Mouse (Mus musculus) Muller cell, postnatal 12 days (primary cell): ENCODE data around the gene Klrc1.
"Not testable (repeated sequence)": the region's sequence is repeated elsewhere in the genome, so short reads cannot be mapped to it uniquely, and the experiment has no call there.

Experiments
- DNase-seq: peaks from one replicate; pipeline ENCODE4 v3.0.0-alpha.2; 2015; ENCODE audit errors: inconsistent ontology term

Klrc1 gene

DNA sequence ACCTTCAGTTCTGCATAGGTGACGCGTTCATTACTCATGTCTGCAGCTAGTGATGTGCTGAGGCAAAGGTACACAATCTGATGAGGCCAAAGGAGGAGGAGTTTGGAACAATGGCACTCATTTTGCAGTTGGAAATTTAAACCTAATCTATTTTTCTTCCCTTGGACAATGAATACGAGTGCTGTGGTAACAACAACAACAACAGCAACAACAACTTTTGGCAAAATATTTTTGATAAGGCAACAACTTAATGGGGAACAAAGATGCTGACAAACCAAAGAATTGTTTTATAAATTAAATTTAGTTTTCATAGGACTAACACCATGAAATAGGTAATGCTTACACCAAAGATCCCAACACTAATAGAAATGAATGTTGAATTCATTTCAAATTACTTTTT lies at the start of gene Klrc1:
Klrc1 (minus strand) TSS at position 101 of the 400 bp plus-strand sequence.
- DNase-seq: no peak

DNA sequence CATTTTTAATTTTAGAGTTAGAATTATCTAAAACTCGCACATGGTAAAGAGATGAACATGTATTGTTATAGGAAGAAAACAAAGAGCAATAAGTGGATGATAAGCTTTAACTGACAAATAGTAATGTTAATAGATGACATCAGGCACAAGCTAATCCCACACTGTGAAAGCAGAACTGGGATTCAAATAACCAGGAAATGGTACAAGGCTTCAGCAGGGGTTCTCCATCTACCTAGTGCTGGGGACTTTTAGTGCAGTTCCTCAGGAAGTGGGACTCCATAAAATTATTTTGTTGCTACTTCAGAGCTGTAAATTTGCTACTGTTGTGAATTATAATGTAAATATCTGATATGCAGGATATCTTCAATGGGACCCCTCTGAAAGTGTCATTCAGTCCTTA lies 48.5 kb upstream of the Klrc1 start:
- no peak for DNase-seq

DNA sequence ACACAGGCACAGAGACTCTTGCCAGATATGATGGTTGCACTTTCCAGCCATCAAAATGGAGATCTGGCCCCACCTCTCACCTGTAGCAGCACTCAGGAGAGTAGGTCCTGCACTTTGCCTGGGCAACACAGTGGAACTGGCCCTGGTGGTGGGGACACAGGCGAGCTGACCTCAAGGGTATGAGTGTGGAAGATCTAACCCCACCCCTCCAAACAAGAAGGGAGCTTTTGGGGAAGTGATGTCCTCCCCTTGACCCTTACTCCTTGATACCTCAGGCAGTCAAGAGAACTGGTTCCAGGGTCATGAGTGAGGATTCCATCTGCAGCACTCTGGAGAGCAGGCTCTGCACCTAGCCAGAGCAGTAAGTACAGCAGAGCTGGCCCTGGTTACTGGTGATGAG lies 42.6 kb upstream of the Klrc1 start:
- no peak for DNase-seq

DNA sequence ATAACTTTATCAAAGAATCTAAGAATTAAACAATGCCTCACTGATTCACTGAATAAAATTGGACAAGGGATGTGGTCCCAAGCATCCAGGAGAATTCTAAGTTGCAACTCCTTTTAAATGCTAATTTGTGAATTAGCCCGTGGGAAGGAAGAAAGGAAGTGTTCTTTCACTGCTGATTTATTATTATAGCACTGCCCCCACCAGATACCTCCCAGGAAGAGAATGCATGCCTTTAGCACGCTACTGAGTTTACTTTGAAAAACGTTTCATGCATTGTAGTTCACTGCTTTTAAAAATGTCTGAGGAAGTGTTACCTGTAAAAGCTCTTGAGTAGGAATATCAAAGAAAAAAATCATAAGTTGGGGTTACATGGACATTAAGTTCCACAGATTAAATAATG lies 41.7 kb upstream of the Klrc1 start:
- no peak for DNase-seq

DNA sequence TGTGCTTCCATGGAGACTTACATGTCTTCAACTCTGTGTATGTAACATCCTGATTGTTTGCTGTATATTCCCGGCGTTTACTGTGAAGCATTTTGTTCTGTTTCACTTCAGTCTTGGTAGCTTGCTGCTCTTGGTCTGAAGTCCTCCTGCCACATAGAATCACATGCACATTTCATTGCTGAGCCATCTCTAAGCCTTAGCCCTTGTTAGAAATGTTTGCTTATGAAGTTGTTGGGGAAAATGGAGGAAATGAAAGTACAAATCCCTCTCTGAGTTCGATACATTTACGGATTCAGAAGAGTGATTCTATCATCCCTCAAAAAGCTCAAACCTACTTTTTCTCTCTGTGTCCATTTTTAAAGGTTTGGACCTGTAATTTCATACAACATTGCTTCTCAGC lies 38.3 kb upstream of the Klrc1 start, which contains the start of gene Klri1:
Klri1 (minus strand) TSS at position 101 of the 400 bp plus-strand sequence.
- no peak for DNase-seq

DNA sequence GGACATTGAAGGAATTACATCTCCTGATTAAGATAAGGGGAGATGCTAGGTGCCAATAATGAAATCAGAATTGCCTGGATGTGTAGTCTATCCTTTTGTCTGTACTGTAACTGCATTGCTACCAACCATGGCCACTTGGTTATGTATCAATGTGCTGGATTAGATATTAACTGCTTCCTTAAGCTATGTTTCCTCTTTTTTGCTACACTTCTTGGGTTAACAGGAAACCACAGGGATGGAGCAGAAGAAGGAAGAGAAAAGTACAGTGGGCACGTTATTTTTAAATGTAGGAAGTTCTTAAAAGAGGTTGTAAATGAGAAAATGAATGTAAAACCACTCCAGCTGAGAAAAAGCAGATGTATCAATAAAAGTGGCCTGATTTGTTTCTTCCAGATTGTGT lies 34.8 kb upstream of the Klrc1 start:
- DNase-seq: no peak

DNA sequence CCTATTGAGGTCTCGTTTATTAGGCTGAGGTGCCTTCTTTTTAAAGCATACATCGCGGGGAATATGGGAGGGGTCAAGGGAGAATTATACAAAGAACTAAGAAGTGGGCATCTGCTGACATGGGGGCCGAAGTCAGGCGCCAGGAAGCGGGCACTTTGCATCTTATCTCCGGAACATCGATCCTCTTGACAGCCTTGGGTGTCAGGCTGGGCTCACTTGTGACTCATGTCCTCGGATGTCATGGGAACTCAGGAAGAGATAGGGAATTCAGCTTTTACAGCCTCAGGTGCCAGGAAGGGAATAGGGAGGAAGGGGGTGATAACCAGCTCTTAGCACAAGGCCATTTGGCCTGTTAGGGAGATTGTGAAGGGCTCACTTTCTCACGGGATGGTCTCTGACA lies 12.7 kb upstream of the Klrc1 start:
- not testable (repeated sequence) for DNase-seq

DNA sequence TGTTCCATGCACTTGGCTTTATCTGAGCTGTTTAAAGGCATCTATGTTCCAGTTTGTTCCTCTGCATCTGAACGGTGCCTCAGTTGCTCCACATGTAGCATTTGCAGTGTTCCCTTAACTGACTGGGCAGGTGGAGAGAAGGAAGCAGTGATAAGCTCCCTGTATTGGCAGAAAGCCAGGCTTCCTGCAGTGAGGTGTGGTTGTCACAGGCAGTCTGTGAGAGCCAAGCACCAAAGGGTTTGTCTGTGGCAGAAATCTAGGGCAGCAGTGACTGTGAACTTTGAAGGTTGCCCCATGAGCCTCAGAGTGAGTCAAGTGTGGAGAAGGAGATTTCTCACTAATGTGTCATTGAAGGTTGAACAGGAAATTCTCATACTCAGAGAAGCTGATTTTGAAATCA lies 1.6 kb upstream of the Klrc1 start:
- DNase-seq: no peak

DNA sequence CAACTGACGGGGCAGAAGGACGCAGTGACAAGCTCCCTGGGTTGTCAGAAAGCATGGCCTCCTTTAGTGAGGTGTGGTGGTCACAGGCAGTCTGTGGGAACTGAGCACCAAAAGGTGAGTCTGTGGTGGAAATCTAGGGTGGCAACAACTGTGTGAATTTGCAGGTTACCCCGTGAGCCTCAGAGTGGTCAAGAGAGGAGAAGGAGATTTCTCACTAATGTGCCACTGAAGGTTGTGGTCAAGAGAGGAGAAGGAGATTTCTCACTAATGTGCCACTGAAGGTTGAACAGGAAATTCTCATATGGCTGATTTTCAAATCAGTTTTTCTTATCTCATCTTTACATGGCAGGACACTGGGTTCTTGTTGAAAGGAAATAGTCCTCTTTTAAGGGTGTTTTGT lies 17.5 kb downstream of the Klrc1 start:
- not testable (repeated sequence) for DNase-seq

DNA sequence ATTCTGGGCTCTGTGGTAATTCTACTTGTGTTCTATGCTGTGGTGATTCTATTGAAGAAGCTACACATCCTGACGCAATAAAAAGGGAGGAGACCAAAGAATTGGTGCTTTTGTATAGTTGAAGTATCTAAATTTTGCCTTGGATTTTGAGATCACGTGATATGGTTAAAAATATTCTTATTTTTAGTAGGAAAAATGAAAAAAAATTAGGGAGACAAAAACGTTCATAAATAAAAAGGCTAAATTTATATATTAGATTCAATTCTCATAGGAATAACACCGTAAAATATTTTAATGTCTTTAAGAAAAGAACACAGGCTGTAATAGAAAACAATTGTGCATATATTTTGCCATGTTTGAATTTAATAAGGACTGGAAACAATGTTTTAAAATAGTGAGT lies 18.2 kb downstream of the Klrc1 start, which contains the start of gene Klrc2:
Klrc2 (minus strand) TSS at position 101 of the 400 bp plus-strand sequence.
- DNase-seq: not testable (repeated sequence)

DNA sequence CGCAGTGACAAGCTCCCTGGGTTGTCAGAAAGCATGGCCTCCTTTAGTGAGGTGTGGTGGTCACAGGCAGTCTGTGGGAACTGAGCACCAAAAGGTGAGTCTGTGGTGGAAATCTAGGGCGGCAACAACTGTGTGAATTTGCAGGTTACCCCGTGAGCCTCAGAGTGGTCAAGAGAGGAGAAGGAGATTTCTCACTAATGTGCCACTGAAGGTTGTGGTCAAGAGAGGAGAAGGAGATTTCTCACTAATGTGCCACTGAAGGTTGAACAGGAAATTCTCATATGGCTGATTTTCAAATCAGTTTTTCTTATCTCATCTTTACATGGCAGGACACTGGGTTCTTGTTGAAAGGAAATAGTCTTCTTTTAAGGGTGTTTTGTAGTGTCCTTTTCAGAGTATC lies 34.7 kb downstream of the Klrc1 start:
- DNase-seq: not testable (repeated sequence)

DNA sequence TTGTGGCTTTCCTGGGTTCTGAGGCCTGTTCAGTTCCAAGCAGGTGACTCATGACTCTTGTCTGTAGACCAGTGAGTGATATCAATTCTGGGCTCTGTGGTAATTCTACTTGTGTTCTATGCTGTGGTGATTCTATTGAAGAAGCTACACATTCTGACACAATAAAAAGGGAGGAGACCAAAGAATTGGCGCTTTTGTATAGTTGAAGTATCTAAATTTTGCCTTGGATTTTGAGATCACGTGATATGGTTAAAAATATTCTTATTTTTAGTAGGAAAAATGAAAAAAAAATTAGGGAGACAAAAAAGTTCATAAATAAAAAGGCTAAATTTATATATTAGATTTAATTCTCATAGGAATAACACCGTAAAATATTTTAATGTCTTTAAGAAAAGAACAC lies 35.5 kb downstream of the Klrc1 start, which contains the start of gene Klrc3:
Klrc3 (minus strand) TSS at position 101 of the 400 bp plus-strand sequence.
- not testable (repeated sequence) for DNase-seq

DNA sequence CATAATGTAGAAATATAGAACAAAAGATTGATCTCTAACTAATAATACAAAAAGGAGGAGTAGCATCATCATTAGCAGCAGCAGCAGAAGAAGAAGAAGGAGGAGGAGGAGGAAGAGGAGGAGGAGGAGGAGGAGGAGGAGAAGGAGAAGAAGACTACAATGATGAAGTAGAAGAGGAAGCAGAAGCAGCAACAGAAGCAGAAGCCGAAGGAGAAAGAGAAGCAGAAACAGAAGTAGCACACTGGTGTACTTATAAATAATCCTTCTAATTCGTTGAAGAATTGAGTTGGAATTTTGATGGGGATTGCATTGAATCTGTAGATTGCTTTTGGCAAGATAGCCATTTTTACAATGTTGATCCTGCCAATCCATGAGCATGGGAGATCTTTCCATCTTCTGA lies 47.7 kb downstream of the Klrc1 start:
- DNase-seq: not testable (repeated sequence)

DNA sequence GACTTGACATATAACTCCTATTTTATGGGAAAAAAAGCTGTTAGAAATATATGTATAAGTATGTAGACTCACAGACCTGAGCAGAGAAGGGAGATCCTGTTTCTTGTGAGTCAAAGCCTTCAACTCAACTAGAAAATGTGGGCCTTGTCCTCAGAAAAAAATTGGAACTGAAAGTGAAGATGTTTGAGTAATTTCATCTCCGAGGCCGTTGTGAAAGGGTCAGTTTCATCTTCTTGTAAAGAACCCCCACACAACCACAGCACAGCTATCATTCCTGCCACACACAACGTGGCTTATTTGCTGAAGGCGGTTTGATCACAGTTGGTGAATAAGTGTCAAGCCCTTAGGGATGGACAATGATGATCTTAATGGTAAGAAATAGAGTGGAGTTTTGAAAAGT lies 55.0 kb downstream of the Klrc1 start, which contains the start of gene Klrk1:
Klrk1 (minus strand) TSS at position 130 of the 400 bp plus-strand sequence.
- DNase-seq: no peak
